Mouse (Mus musculus) stomach, embryonic 14.5 days (tissue): ENCODE measurements around the gene Det1. TPM values are rescaled to one million over a fixed set of nuclear protein-coding genes. Genes with fewer than 3 reads are reported as not detected.

Experiments
- ATAC-seq: fragments of 200-750 bp; cut with Nextera tagmentation; 2 replicates; pipeline ENCODE4 v1.8.0; 2017; ENCODE audit warnings: low read depth, moderate TSS enrichment; ENCODE audit not compliant: insufficient number of reproducible peaks, insufficient read depth, low FRiP score
- H3K27ac ChIP-seq: fragments of 300-500 bp; sonication (generic); 2 replicates; pipeline ENCODE4 v1.5.1; 2014; ENCODE audit warnings: mild to moderate bottlenecking, low read length, moderate library complexity, mixed read lengths
- H3K27me3 ChIP-seq: fragments of 300-500 bp; sonication (generic); 2 replicates; pipeline ENCODE4 v1.6.1; 2014; ENCODE audit warnings: low read length, control low read depth, mixed read lengths; ENCODE audit not compliant: control insufficient read depth, insufficient read depth
- H3K36me3 ChIP-seq: fragments of 300-500 bp; sonication (generic); 2 replicates; pipeline ENCODE4 v1.6.1; 2014; ENCODE audit warnings: mild to moderate bottlenecking, control low read depth, low read length, moderate library complexity, mixed read lengths; ENCODE audit not compliant: control insufficient read depth, insufficient read depth
- H3K4me1 ChIP-seq: fragments of 300-500 bp; sonication (generic); 2 replicates; pipeline ENCODE4 v1.6.1; 2014; ENCODE audit warnings: low read length, control low read depth, mixed read lengths; ENCODE audit not compliant: control insufficient read depth, insufficient read depth
- H3K4me2 ChIP-seq: fragments of 300-500 bp; sonication (generic); replicated peaks from 2 replicates; pipeline ENCODE4 v1.6.1; 2014; ENCODE audit warnings: low read depth, low read length, control low read depth
- H3K4me3 ChIP-seq: fragments of 300-500 bp; sonication (generic); 2 replicates; pipeline ENCODE4 v1.5.1; 2014; ENCODE audit warnings: low read depth, low read length, control low read depth
- H3K9ac ChIP-seq: fragments of 300-500 bp; sonication (generic); replicated peaks from 2 replicates; pipeline ENCODE4 v1.6.1; 2014; ENCODE audit warnings: low read depth, mild to moderate bottlenecking, control low read depth, low read length, moderate library complexity, mixed read lengths
- H3K9me3 ChIP-seq: fragments of 300-500 bp; sonication (generic); 2 replicates; pipeline ENCODE4 v1.6.1; 2016; ENCODE audit warnings: low read depth, low read length, control low read depth; ENCODE audit not compliant: control insufficient read depth
- WGBS: fragments of 180-500 bp; shearing (Covaris S2); extraction: QIAGEN DNeasy Blood & Tissue Kit; methylation state at CpG from one replicate; pipeline ENCODE4 v1.1.7; 2014; 5-methylcytosine and 5-hydroxymethylcytosine counted together
- polyA plus RNA-seq: library from polyadenylated mRNA; unstranded; fragments of >200 nt; fragmentation: Nextera tagmentation; extraction: Ambion mirVana; gene quantifications from 2 replicates; pipeline ENCODE4 v1.2.1, GENCODE M21; 2014

The Det1 gene
- polyA plus RNA-seq, 1 experiment from 2014 or later, result 19.4 TPM

DNA sequence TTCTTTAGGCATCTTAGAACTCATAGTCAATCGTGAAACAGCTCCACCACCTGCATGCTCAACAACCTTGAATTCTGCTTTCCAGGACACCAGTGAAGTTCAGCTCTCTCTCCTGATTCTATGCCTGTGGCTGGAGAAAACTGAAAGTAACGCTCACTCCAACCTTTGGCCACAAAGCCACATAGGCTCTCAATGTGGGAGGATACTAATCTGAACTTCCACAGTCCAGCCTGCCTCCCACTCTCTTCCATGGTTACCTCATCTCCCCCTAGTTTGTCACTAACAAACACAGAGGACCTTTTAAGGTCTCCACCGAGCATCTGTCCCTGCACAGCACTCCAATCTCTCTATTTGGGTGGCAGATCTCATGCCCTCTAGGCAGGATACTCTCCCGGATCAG, 11.4 kb downstream of the Det1 start:
- H3K27ac ChIP-seq, result no peak overlapping the region
- H3K9me3 ChIP-seq, result no peaks in the 10 kb centered on the region
- no peak overlapping the region for H3K9ac ChIP-seq
- peaks cover 20% of the 10 kb centered on the region for H3K36me3 ChIP-seq
- no peaks in the 10 kb centered on the region for H3K4me1 ChIP-seq
- H3K27me3 ChIP-seq, result no peaks in the 10 kb centered on the region
- no peak overlapping the region for H3K4me3 ChIP-seq
- no peak overlapping the region for H3K4me2 ChIP-seq
- ATAC-seq, result no peak
- 84% methylated on average over 4 of the region's 4 CpGs for WGBS

DNA sequence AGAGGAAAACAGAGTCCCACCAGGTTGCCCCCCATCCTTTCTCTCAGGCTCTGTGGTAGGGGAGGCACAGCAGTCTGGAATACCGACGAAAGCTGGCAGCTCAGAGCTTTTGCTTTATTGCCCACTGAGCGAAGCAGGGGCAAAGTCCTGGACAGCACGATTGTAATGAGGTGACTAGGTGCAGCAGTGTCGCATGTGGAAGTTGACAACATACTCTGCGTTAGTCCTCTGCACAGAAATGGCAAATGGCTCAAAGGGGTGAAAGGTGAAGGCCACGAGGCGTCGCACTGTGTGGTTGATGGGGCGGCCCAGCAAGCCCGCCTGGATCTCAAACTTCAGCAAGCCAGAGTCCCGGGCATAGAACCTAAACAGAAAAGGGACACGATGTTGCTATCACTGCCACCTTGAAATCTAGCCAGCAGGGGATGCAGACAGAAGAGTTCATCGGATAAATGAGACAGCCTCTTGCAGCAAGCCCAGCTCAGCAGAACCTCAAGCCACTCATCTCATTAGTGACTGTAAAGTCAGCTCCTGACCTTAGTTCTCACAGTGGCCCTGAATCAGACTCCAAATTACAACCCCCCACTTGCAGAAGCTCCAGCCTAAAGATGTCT, 19.2 kb downstream of the Det1 start:
- H3K4me1 ChIP-seq, result no peaks in the 10 kb centered on the region
- H3K36me3 ChIP-seq, result peaks cover 33% of the 10 kb centered on the region
- no peaks in the 10 kb centered on the region for H3K9me3 ChIP-seq
- WGBS, result 76% methylated on average over 14 of the region's 14 CpGs
- no peak overlapping the region for H3K27ac ChIP-seq
- no peaks in the 10 kb centered on the region for H3K27me3 ChIP-seq
- H3K9ac ChIP-seq, result no peak overlapping the region
- no peak overlapping the region for H3K4me2 ChIP-seq
- H3K4me3 ChIP-seq, result no peak overlapping the region
- ATAC-seq, result no peak

DNA sequence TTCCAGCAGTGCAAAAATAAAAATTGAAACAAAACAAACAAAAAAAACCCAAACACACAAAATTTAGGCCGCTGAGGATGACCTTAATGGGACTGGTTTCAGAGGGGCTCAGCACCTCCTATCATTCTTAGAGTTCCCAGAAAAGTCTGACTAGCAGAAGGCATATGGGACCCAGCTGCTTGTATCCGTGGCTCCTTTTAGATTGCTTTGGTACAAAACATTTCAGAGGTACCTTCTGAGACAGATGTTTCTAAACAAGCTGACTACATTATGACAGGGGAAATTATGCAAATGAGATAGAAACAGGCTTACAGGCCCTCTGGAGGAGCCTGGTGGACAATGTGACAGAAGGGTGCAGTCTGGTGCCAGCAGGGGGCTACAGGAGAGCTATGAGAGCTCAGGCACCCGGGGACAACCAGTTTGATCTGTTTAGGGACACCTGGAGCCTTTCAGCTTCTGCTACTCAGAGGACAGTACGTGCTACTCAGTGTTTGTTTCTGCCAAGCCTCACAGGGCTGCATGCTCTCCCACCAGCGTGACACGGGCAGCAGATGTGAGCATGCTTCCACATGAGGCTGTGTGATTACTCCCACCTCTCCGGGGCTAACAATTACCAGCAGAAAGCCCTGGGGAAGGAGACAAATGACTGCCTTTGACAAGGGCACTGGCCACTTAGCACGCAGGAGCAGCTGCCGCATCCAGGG, 20.2 kb downstream of the Det1 start:
- WGBS, result 32% methylated on average over 9 of the region's 9 CpGs
- no peak overlapping the region for H3K4me2 ChIP-seq
- no peaks in the 10 kb centered on the region for H3K9me3 ChIP-seq
- H3K36me3 ChIP-seq, result peaks cover 33% of the 10 kb centered on the region
- H3K9ac ChIP-seq, result no peak overlapping the region
- H3K4me3 ChIP-seq, result no peak overlapping the region
- H3K27ac ChIP-seq, result no peak overlapping the region
- no peaks in the 10 kb centered on the region for H3K4me1 ChIP-seq
- no peaks in the 10 kb centered on the region for H3K27me3 ChIP-seq
- no peak; the same call in 1 of the 2 replicates for ATAC-seq

DNA sequence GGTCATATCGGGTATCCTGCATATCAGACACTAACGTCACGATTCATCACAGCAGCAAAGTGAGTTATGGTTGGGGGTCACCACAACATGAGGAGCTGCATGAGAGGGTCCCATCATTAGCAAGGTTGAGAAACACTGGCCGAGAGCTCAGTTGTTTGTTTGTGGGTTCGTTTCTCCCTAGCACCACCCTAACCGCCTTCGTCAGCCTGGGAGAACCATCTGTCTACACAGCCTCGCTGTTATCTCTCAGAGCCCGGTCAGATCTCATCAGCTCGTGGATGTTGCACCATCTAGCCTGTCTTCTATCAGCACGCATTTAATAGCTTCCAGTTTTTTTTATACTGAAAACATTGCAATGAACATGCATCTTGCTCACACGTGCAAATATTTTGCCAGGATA, 28.7 kb downstream of the Det1 start:
- Histone ChIP-seq H3K4me3 (no peak overlapping the region), H3K9ac (no peak overlapping the region), H3K4me1 (no peaks in the 10 kb centered on the region), H3K27ac (no peak overlapping the region), H3K9me3 (no peaks in the 10 kb centered on the region), H3K27me3 (no peaks in the 10 kb centered on the region), H3K4me2 (no peak overlapping the region), H3K36me3 (no peaks in the 10 kb centered on the region; the same call in 1 of the 2 replicates)
- no peak for ATAC-seq
- WGBS, result 74% methylated on average over 12 of the region's 12 CpGs

GRCm38 (mm10) chr7:78814766-78815165, 32.3 kb downstream of the Det1 start:
- no peaks in the 10 kb centered on the region for H3K36me3 ChIP-seq

GRCm38 (mm10) chr7:78813791-78814190, 33.3 kb downstream of the Det1 start:
- no peaks in the 10 kb centered on the region for H3K27me3 ChIP-seq
- no peaks in the 10 kb centered on the region for H3K9me3 ChIP-seq
- no peak overlapping the region for H3K27ac ChIP-seq
- 89% methylated on average over 6 of the region's 6 CpGs for WGBS
- no peak overlapping the region for H3K4me2 ChIP-seq
- no peak overlapping the region for H3K4me3 ChIP-seq
- no peaks in the 10 kb centered on the region for H3K4me1 ChIP-seq
- H3K36me3 ChIP-seq, result no peaks in the 10 kb centered on the region
- H3K9ac ChIP-seq, result no peak overlapping the region
- no peak for ATAC-seq

More at GRCm38 (mm10) chr7:78814766-78815165, 32.3 kb downstream of the Det1 start:
- no peak for ATAC-seq
- H3K4me1 ChIP-seq, result no peaks in the 10 kb centered on the region
- no peaks in the 10 kb centered on the region for H3K9me3 ChIP-seq
- no peak overlapping the region for H3K9ac ChIP-seq
- no peak overlapping the region for H3K27ac ChIP-seq
- no peak overlapping the region for H3K4me3 ChIP-seq
- H3K27me3 ChIP-seq, result no peaks in the 10 kb centered on the region
- H3K4me2 ChIP-seq, result no peak overlapping the region

- H3K4me1 ChIP-seq, result no peaks in the 10 kb centered on the region
- no peak overlapping the region for H3K9ac ChIP-seq
- no peaks in the 10 kb centered on the region for H3K9me3 ChIP-seq
- H3K4me2 ChIP-seq, result no peak overlapping the region
- no peak overlapping the region for H3K4me3 ChIP-seq
- H3K36me3 ChIP-seq, result no peaks in the 10 kb centered on the region
- H3K27me3 ChIP-seq, result no peaks in the 10 kb centered on the region
- 47% methylated on average over 4 of the region's 4 CpGs for WGBS
- H3K27ac ChIP-seq, result peak overlapping the region; percentile 39; the same call in 1 of the 2 replicates
- ATAC-seq, result peak; percentile 33; the same call in 1 of the 2 replicates
Measured at GRCm38 (mm10) chr7:78807192-78807591, 39.9 kb downstream of the Det1 start.

GRCm38 (mm10) chr7:78803841-78804240, 43.2 kb downstream of the Det1 start:
- Histone ChIP-seq H3K9me3 (no peaks in the 10 kb centered on the region), H3K27ac (no peak overlapping the region), H3K4me2 (no peak overlapping the region), H3K36me3 (no peaks in the 10 kb centered on the region), H3K27me3 (no peaks in the 10 kb centered on the region), H3K4me1 (no peaks in the 10 kb centered on the region), H3K9ac (no peak overlapping the region), H3K4me3 (no peak overlapping the region)
- ATAC-seq, result no peak
- 77% methylated on average over 3 of the region's 3 CpGs for WGBS
